Mouse (Mus musculus) heart, postnatal 0 days (tissue): ENCODE data around the gene 4933430I17Rik. TPM values are rescaled to one million over a fixed set of nuclear protein-coding genes. Genes with fewer than 3 reads are reported as not detected.

Experiments used
- ATAC-seq: fragments of 200-750 bp; cut with Nextera tagmentation; 2 replicates; pipeline ENCODE4 v1.8.0; 2017; ENCODE audit warnings: low read depth, moderate number of reproducible peaks, moderate library complexity; ENCODE audit not compliant: insufficient read depth
- DNase-seq: peaks from one replicate; pipeline ENCODE4 v3.0.0-alpha.2; 2016; ENCODE audit warnings: low spot score
- H3K27ac ChIP-seq: fragments of 300-500 bp; sonication (generic); 2 replicates; pipeline ENCODE4 v1.5.1; 2014; ENCODE audit warnings: low read depth, mild to moderate bottlenecking
- H3K27me3 ChIP-seq: fragments of 300-500 bp; sonication (generic); 2 replicates; pipeline ENCODE4 v1.6.1; 2014; ENCODE audit warnings: low read length, mixed read lengths; ENCODE audit not compliant: control insufficient read depth, insufficient read depth
- H3K36me3 ChIP-seq: fragments of 300-500 bp; sonication (generic); replicated peaks from 2 replicates; pipeline ENCODE4 v1.6.1; 2014; ENCODE audit warnings: low read length, mixed read lengths; ENCODE audit not compliant: control insufficient read depth, insufficient read depth
- H3K4me1 ChIP-seq: fragments of 300-500 bp; sonication (generic); 2 replicates; pipeline ENCODE4 v1.6.1; 2014; ENCODE audit warnings: antibody characterized with exemption; ENCODE audit not compliant: control insufficient read depth, insufficient read depth
- H3K4me2 ChIP-seq: fragments of 300-500 bp; sonication (generic); 2 replicates; pipeline ENCODE4 v1.6.1; 2014; ENCODE audit warnings: low read depth, mild to moderate bottlenecking, low read length, moderate library complexity
- H3K4me3 ChIP-seq: fragments of 300-500 bp; sonication (generic); 2 replicates; pipeline ENCODE4 v1.5.1; 2014; ENCODE audit warnings: low read depth, low read length
- H3K9ac ChIP-seq: fragments of 300-500 bp; sonication (generic); replicated peaks from 2 replicates; pipeline ENCODE4 v1.6.1; 2014; ENCODE audit warnings: low read depth, low read length, mixed read lengths
- H3K9me3 ChIP-seq: fragments of 300-500 bp; sonication (generic); replicated peaks from 2 replicates; pipeline ENCODE4 v1.6.1; 2016; ENCODE audit warnings: low read length; ENCODE audit not compliant: control insufficient read depth
- CTCF ChIP-seq: IDR thresholded peaks from 2 replicates; pipeline ENCODE4 v1.5.1; 2016; ENCODE audit warnings: antibody characterized with exemption, control low read depth, low read depth
- EP300 ChIP-seq: IDR thresholded peaks from 2 replicates; pipeline ENCODE4 v1.6.1; 2016; ENCODE audit warnings: antibody characterized with exemption, low read depth
- WGBS: fragments of 180-500 bp; shearing (Covaris S2); extraction: QIAGEN DNeasy Blood & Tissue Kit; methylation state at CpG from one replicate; pipeline ENCODE4 v1.1.7; 2014; 5-methylcytosine and 5-hydroxymethylcytosine counted together
- polyA plus RNA-seq: library from polyadenylated mRNA; unstranded; fragments of >200 nt; fragmentation: Nextera tagmentation; extraction: Ambion mirVana; gene quantifications from 2 replicates; pipeline ENCODE4 v1.2.1, GENCODE M21; 2015
- total RNA-seq: library from RNA; depleted of rRNA; stranded (reverse); fragments of >200 nt; gene quantifications from 2 replicates; pipeline ENCODE4 v1.2.3, GENCODE M21; 2014; ENCODE audit warnings: low replicate concordance

The 4933430I17Rik gene
- total and polyA plus RNA-seq, 2 experiments from 2014 or later = 0.16 TPM; not detected in 1

DNA sequence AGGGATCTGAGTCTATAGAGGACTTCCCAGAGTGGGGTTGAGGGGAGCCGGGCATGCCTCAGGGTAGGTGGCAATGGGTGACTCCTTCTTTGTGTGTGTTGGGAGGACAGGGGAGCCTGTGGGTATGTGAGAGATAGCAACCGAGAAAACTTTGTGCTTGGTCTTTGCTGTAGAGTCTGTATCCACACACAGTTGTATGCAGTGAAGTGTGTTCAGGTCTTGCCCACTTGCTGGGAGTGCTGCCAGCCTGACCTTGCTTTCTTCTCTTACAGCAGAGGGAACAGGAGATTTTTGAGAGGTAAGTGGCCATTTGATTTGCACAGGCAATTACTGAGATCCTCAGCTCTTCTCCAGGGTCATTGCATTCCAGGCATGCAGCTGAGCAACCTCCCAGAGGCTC, 37.3 kb upstream of the 4933430I17Rik start:
- Histone ChIP-seq H3K27me3 (no peaks in the 10 kb centered on the region), H3K36me3 (no peaks in the 10 kb centered on the region), H3K9ac (no peak overlapping the region), H3K27ac (no peak overlapping the region), H3K9me3 (no peaks in the 10 kb centered on the region), H3K4me2 (no peak overlapping the region), H3K4me3 (no peak overlapping the region), H3K4me1 (no peaks in the 10 kb centered on the region)
- WGBS = 84% methylated on average over 2 of the region's 2 CpGs
- no peak for ATAC-seq
- no peak for DNase-seq
- TF ChIP-seq EP300 = no peak
- no peak for TF ChIP-seq CTCF

DNA sequence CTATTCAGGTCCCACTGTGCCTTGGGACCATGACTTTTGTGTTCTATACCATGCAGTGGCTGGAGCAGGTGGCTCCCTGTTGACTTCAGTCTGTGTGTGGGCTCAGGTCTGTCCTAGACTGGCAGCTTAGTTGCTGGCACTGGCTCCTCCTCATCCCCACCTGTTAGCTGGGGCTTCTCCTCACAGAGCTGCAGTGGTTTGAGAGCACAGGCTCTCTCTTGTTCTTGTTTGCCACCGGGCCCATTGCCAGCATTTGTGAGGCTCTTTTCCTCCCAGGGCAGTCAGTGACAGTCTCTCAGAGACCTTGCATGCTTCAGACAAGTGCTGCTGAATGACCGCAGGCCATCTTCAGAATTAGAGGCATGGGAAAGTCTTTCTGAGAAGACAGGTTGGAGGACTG, 32.5 kb upstream of the 4933430I17Rik start:
- no peak for DNase-seq
- TF ChIP-seq CTCF (no peak), EP300 (no peak)
- no peak overlapping the region for H3K9ac ChIP-seq
- no peak overlapping the region for H3K4me2 ChIP-seq
- H3K9me3 ChIP-seq = no peaks in the 10 kb centered on the region
- H3K36me3 ChIP-seq = no peaks in the 10 kb centered on the region
- no peak overlapping the region for H3K4me3 ChIP-seq
- ATAC-seq = no peak
- WGBS = 77% methylated on average over 2 of the region's 2 CpGs
- H3K27me3 ChIP-seq = no peaks in the 10 kb centered on the region
- H3K27ac ChIP-seq = no peak overlapping the region
- no peaks in the 10 kb centered on the region; the same call in 1 of the 2 replicates for H3K4me1 ChIP-seq

DNA sequence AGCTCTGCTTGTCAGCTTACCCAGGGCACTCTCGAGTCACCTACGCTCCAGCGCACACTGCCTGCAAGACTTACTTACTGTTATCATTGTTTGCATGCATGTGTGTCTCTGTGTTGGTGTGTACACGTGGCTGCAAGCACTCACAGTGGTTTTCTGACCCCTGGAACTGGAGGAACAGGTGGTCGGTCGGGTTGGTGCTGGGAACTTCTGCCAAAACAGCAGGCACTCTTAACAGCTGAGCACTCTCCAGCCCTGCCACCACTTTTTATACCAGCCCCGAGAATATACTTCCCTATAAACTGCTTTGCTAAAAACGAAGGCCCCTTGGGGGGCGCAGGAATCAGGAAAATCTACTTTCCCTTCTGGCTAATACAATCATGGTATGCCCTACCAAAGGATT, 30.9 kb upstream of the 4933430I17Rik start:
- Histone ChIP-seq H3K9ac (no peak overlapping the region), H3K4me2 (no peak overlapping the region), H3K27ac (no peak overlapping the region), H3K4me3 (no peak overlapping the region), H3K36me3 (peaks cover 7% of the 10 kb centered on the region; the same call in 1 of the 2 replicates), H3K27me3 (no peaks in the 10 kb centered on the region), H3K9me3 (no peaks in the 10 kb centered on the region), H3K4me1 (no peaks in the 10 kb centered on the region; the same call in 1 of the 2 replicates)
- DNase-seq = no peak
- WGBS = 51% methylated on average over 9 of the region's 9 CpGs
- TF ChIP-seq CTCF = no peak
- no peak for TF ChIP-seq EP300
- no peak for ATAC-seq

DNA sequence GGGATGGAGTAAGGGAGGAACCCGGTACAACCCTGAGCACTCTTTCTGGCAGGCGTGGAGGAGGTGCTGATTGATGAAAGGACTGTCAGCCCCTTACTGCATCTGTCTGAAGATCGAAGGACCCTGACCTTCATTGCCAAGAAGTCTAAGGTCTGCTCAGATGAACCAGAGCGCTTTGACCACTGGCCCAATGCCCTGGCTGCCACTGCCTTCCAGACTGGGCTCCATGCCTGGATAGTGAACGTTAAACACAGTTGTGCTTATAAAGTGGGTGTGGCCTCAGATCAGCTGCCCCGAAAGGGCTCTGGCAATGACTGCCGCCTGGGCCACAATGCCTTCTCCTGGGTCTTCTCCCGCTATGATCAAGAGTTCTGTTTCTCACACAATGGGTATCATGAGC, 29.2 kb upstream of the 4933430I17Rik start:
- WGBS = 45% methylated on average over 8 of the region's 8 CpGs
- Histone ChIP-seq H3K4me1 (peaks cover 2% of the 10 kb centered on the region; the same call in 1 of the 2 replicates), H3K27me3 (no peaks in the 10 kb centered on the region), H3K36me3 (peaks cover 8% of the 10 kb centered on the region; the same call in 1 of the 2 replicates), H3K27ac (no peak overlapping the region), H3K4me3 (no peak overlapping the region), H3K9me3 (no peaks in the 10 kb centered on the region), H3K4me2 (no peak overlapping the region), H3K9ac (no peak overlapping the region)
- peak; percentile 30 for DNase-seq
- 0 out of 2 replicates have a peak, but pooled peaks have one; percentile 43 for ATAC-seq
- no peak for TF ChIP-seq CTCF
- no peak for TF ChIP-seq EP300

DNA sequence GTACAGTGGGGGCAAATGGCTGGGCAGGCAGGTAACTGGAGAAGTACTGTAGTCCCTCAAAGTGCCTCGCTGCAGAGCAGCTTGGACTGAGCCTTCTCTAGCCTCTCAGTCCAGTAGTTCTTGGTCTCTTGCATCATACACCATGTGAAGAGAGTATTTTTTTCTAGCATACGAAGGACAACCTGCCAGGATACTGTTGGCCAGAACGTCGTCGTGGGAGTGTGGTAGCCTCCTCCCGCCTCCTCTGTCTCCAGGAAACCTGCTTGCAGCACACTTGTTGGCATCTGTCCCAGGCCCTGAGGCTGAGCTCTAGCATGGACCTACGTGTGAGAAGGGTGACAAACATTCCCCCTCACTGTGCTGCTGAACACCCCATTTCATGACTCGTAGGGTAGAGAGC, 28.4 kb upstream of the 4933430I17Rik start:
- no peaks in the 10 kb centered on the region for H3K27me3 ChIP-seq
- 0 out of 2 replicates have a peak, but pooled peaks have one; percentile 13 for ATAC-seq
- peak; percentile 39 for DNase-seq
- no peak overlapping the region for H3K27ac ChIP-seq
- no peak overlapping the region for H3K4me3 ChIP-seq
- H3K9me3 ChIP-seq = no peaks in the 10 kb centered on the region
- WGBS = 21% methylated on average over 8 of the region's 8 CpGs
- H3K4me2 ChIP-seq = no peak overlapping the region
- peaks cover 8% of the 10 kb centered on the region; the same call in 1 of the 2 replicates for H3K4me1 ChIP-seq
- peaks cover 8% of the 10 kb centered on the region; the same call in 1 of the 2 replicates for H3K36me3 ChIP-seq
- H3K9ac ChIP-seq = no peak overlapping the region
- TF ChIP-seq EP300 (no peak), CTCF (no peak)

DNA sequence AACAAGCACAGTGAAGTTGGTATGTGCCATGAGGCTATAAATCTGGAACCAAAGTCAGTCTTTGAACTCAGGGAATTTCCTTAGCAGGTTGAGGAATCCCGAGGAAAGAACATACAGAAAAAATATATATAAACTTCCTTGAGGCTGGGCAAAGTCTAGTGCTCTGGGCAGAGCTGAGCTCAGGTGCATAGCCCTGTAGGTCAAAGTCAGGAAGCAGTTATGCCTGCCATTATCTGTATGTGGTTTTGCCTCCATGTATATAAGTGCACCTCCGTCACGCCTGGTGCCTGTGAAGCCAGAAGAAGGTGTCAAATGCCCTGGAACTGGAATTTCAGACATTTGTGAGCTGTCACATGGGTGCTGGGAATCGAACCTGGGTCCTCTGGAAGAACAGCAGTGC, 24.4 kb upstream of the 4933430I17Rik start:
- H3K9ac ChIP-seq = no peak overlapping the region
- ATAC-seq = no peak
- TF ChIP-seq CTCF = no peak
- no peak for TF ChIP-seq EP300
- no peak overlapping the region for H3K27ac ChIP-seq
- H3K4me3 ChIP-seq = no peak overlapping the region
- H3K27me3 ChIP-seq = no peaks in the 10 kb centered on the region
- H3K9me3 ChIP-seq = no peaks in the 10 kb centered on the region
- peaks cover 14% of the 10 kb centered on the region; the same call in 1 of the 2 replicates for H3K4me1 ChIP-seq
- no peak overlapping the region for H3K4me2 ChIP-seq
- 86% methylated on average over 4 of the region's 4 CpGs for WGBS
- no peak for DNase-seq
- H3K36me3 ChIP-seq = peaks cover 8% of the 10 kb centered on the region; the same call in 1 of the 2 replicates
